11 mouse cellular contexts compared by ENCODE assay signal in the genomic region with DNA sequence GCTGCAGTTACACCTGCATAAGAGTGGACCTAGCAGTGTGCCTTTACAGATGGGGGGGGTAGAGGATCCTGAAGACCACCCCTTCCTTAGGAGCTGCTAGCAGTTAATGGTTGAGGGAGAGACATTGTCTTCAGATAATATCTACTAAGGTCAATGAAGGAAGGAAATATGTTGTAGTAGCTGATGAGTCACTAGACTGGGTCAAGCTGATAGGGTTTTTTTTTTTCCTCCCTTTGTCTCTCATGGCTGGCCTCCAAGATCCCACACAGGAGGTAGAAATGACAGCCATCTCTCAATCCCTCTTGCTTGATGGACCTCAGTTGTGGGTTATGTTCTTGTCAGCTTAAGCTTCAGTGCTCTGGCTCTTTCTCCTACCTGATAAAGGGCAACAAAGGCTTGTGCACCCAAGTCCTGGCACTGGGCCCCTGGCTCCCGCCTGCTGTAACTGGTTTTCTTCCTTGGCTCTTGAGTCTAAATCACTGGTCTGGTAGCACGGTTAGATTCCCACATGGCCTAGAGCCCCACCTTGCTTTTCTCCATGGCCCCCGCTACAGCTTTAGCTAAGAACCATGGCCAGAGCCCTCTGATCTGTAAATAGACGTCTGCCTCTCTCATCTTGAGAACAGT. TPM values are rescaled to one million over a fixed set of nuclear protein-coding genes. Genes with fewer than 3 reads are reported as not detected.
DNase-seq lines count a peak whose midpoint lies in the region; ATAC-seq and TF ChIP-seq lines count a peak whose summit lies in the region.
"Had no signal": no experiment of that assay in that cellular context is flagged by ENCODE, and none has a peak within 500 bp of the region (broad histone marks: within the 10 kb centered on the region; RNA-seq: fewer than 3 reads in every experiment).

No protein-coding gene starts in this region.

- H3K4me1 ChIP-seq in liver, embryonic 13.5 days (replicated peaks), result peaks cover 39% of the 10 kb centered on the region
- H3K4me1 ChIP-seq in thymus, adult 2 months (replicated peaks; ENCODE audit: control insufficient read depth, insufficient read depth, low read length), result peaks cover 15% of the 10 kb centered on the region

- peak overlapping the region; percentile 6; the same call in 1 of the 2 replicates for H3K27ac ChIP-seq in liver, embryonic 13.5 days
- H3K27ac ChIP-seq in thymus, adult 2 months (ENCODE audit: control insufficient read depth, insufficient read depth, low read length), result no peak overlapping the region
- H3K27ac ChIP-seq: embryonic facial prominence, embryonic 15.5 days had no signal

- peaks cover under 1% of the 10 kb centered on the region; the same call in 1 of the 2 replicates for H3K27me3 ChIP-seq in liver, embryonic 13.5 days
- no peaks in the 10 kb centered on the region for H3K27me3 ChIP-seq in thymus, adult 2 months (ENCODE audit: control insufficient read depth, insufficient read depth, low read length)
- H3K27me3 ChIP-seq: embryonic facial prominence, embryonic 15.5 days had no signal

- H3K36me3 ChIP-seq in liver, embryonic 13.5 days, result no peaks in the 10 kb centered on the region
- H3K36me3 ChIP-seq in thymus, adult 2 months (ENCODE audit: control insufficient read depth, insufficient read depth, low read length), result 0 out of 2 replicates have a peak, but pooled peaks cover 4% of the 10 kb centered on the region
- H3K36me3 ChIP-seq: embryonic facial prominence, embryonic 15.5 days had no signal

- 26% methylated on average over 4 of the region's 4 CpGs for WGBS in liver, embryonic 13.5 days (ENCODE audit: insufficient replicate concordance)
- WGBS in thymus, adult 2 months, result 55% methylated on average over 4 of the region's 4 CpGs

- peak; percentile 20 to 35 for DNase-seq in cerebellum, adult 18-20 months
- DNase-seq in 3T3-L1 (ENCODE audit: low read depth, low spot score), result peak; percentile 50
- DNase-seq in brain, adult 2 months (ENCODE audit: low read depth, low spot score), result peak; percentile 59
- DNase-seq in liver, embryonic 13.5 days, result no peak
- DNase-seq in thymus, adult 2 months, result no peak
- no peak for DNase-seq in layer of hippocampus, postnatal 14 days (ENCODE audit: low spot score in 2 of 2)
- DNase-seq: kidney, adult 11 months had no signal

- H3K9me3 ChIP-seq in liver, embryonic 13.5 days (replicated peaks), result no peaks in the 10 kb centered on the region
- H3K9me3 ChIP-seq: embryonic facial prominence, embryonic 15.5 days had no signal

- TF ChIP-seq POLR2A in thymus, adult 2 months (IDR thresholded peaks at IDR 0.05; ENCODE audit: control insufficient read depth, extremely low read depth, insufficient read depth, low read length, poor library complexity), result no peak

- H3K9ac ChIP-seq in liver, embryonic 13.5 days, result no peak overlapping the region
- H3K9ac ChIP-seq: embryonic facial prominence, embryonic 15.5 days had no signal

- H3K4me2 ChIP-seq in liver, embryonic 13.5 days, result no peak overlapping the region
- H3K4me2 ChIP-seq: embryonic facial prominence, embryonic 15.5 days had no signal

- no peak for ATAC-seq in cerebellum, adult (ENCODE audit: insufficient number of reproducible peaks, low FRiP score, low TSS enrichment)
- no peak for ATAC-seq in liver, embryonic 13.5 days (ENCODE audit: low read depth)
- no peak for ATAC-seq in activated CD4-positive, CD25-positive, alpha-beta regulatory T cell, adult 4 months
- ATAC-seq: midbrain, embryonic 16.5 days had no signal

- TF ChIP-seq CTCF in thymus, adult 2 months (IDR thresholded peaks at IDR 0.05; ENCODE audit: borderline replicate concordance, control insufficient read depth, extremely low read depth, insufficient read depth, low read length, poor library complexity), result no peak

- no peak overlapping the region for H3K4me3 ChIP-seq in liver, embryonic 13.5 days (replicated peaks)
- H3K4me3 ChIP-seq in thymus, adult 2 months (ENCODE audit: control insufficient read depth, insufficient read depth, low read length), result no peak overlapping the region
- H3K4me3 ChIP-seq: embryonic facial prominence, embryonic 15.5 days had no signal

RNA-seq across cellular contexts. Expression of gene Hcfc2, which starts 0.6 kb away (rescaled TPM):
- polyA plus RNA-seq in liver, embryonic 13.5 days (2015; fragmentation: Nextera tagmentation; extraction: Ambion mirVana), result 11.4 and 16.3 TPM in 2 replicates
- polyA plus RNA-seq in activated CD4-positive, CD25-positive, alpha-beta regulatory T cell, adult 4 months (2017; shearing (Covaris generic)), result 10 to 100 TPM; 23.2 to 23.6 TPM
- 17.0 and 17.1 TPM in 2 replicates for polyA plus RNA-seq in thymus, adult 2 months (2012; rRNA removed)
- total RNA-seq in layer of hippocampus, postnatal 14 days (2021), result 10 to 100 TPM; 35.5 to 36.2 TPM

RNA-seq across cellular contexts. Expression of gene Glt8d2, which starts 6.1 kb away (rescaled TPM):
- 0.67 TPM in 2 replicates for polyA plus RNA-seq in liver, embryonic 13.5 days (2015; fragmentation: Nextera tagmentation; extraction: Ambion mirVana)
- polyA plus RNA-seq in activated CD4-positive, CD25-positive, alpha-beta regulatory T cell, adult 4 months (2017; shearing (Covaris generic)), result 1 to 10 TPM; 1.7 to 2.2 TPM
- 7.9 and 8.9 TPM in 2 replicates for polyA plus RNA-seq in thymus, adult 2 months (2012; rRNA removed)
- 1 to 10 TPM; 6.8 to 7.2 TPM for total RNA-seq in layer of hippocampus, postnatal 14 days (2021)

Comparison
In these comparisons a context has a peak if more than half of its experiments do, and no peak if none do; other contexts are left out.
1. DNase-seq: peak in cerebellum, adult 18-20 months (2 of 2), 3T3-L1 (single experiment) and brain, adult 2 months (single experiment); none in liver, embryonic 13.5 days (single experiment), thymus, adult 2 months (single experiment) and layer of hippocampus, postnatal 14 days (0 of 2).